Mouse (Mus musculus): ENCODE measurements around the gene Sap25.
A peak's percentile ranks its signal among the peaks of the same experiment; 100 is the strongest.

DNA sequence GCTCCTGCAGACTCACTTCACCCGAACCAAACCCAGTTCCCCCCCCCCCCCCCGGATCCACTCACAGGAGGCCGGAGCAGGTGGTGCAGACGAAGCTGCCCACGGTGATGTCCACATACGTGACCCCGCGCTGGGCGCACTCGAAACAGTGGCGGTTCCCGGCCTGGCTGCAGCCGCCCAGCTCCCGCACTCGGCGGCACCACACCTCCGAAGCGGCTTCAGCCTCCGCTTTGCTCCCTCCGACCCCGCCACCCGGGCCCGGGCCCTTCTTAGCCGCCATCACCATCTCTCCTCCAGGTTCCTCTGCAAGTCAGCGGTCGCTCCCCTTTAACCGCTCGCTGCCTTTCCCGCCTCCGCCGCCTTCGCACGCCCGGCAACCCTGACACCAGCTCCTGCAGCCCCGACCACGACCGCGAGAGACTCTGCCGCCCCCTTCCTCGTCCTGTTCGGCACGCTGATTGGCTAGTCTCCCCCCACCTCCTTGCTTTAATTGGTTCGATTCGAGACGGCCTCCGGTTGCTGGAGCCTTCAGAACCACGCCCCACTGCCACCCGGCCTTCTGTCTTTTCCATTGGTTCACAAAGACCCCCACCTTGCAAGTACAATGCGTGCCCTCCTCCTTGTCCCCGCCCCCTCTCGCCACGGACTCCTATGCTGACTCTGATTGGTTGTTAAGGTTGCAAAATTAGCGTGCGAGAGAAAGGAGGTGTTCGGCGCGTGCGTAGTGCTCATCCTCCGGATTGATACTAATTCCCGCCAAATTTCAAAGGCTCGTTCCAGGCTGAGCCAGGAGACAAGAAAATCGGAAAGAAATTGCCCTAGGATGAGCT lies 43.4 kb downstream of the Sap25 start, which contains the start of gene Agfg2:
- peak; percentile 50; the same call in 1 of the 2 replicates for TF ChIP-seq CTCF (IDR thresholded peaks at IDR 0.05; ENCODE audit: low read depth)
- peak; percentile 60 for TF ChIP-seq EP300 (IDR thresholded peaks at IDR 0.05; ENCODE audit: low read depth)

Data from liver, embryonic 14.5 days (tissue).